12 mouse cellular contexts compared by ENCODE assay signal in genomic region chr3:21942912-21943311, GRCm38 (mm10).
"Had no signal": no experiment of that assay in that cellular context is flagged by ENCODE, and none has a peak within 500 bp of the region (broad histone marks: within the 10 kb centered on the region; RNA-seq: fewer than 3 reads in every experiment).

No protein-coding gene starts in this region.

- DNase-seq: kidney, adult 2 months; kidney, postnatal 25 days; lung, adult 2 months; lung, postnatal 36 days; retina, postnatal 1 day; thymus, postnatal 4 days had no signal

- H3K36me3 ChIP-seq: limb, embryonic 10.5 days; liver, embryonic 15.5 days; midbrain, embryonic 13.5 days; neural tube, embryonic 15.5 days had no signal

- ATAC-seq: lung, postnatal 0 days; midbrain, embryonic 13.5 days had no signal

- H3K4me3 ChIP-seq: left cerebral cortex, adult 2 months; limb, embryonic 10.5 days; liver, embryonic 15.5 days; midbrain, embryonic 13.5 days; neural tube, embryonic 15.5 days had no signal

- H3K4me1 ChIP-seq: liver, embryonic 15.5 days had no signal

- H3K27me3 ChIP-seq: liver, embryonic 15.5 days; midbrain, embryonic 13.5 days; neural tube, embryonic 15.5 days had no signal

- H3K27ac ChIP-seq: left cerebral cortex, adult 2 months; limb, embryonic 10.5 days; liver, embryonic 15.5 days; midbrain, embryonic 13.5 days; neural tube, embryonic 15.5 days had no signal
